Mouse (Mus musculus): ENCODE results near the gene Pnp2.
"Not testable (repeated sequence)": the region's sequence is repeated elsewhere in the genome, so short reads cannot be mapped to it uniquely, and the experiment has no call there.

The Pnp2 gene

GRCm38 (mm10) chr14:50957146-50957545 lies 1.4 kb downstream of the Pnp2 start:
- DNase-seq (ENCODE audit: low spot score): not testable (repeated sequence)

GRCm38 (mm10) chr14:50958289-50958995 lies 2.6 kb downstream of the Pnp2 start:
- DNase-seq (ENCODE audit: low spot score): not testable (repeated sequence)

- DNase-seq (ENCODE audit: low spot score): no peak
Measured at GRCm38 (mm10) chr14:50968216-50968980, 12.6 kb downstream of the Pnp2 start.

GRCm38 (mm10) chr14:50969041-50969440 lies 13.2 kb downstream of the Pnp2 start:
- no peak for DNase-seq (ENCODE audit: low spot score)

- DNase-seq (ENCODE audit: low spot score): peak; percentile 29
Measured at GRCm38 (mm10) chr14:50969558-50970544, 14.1 kb downstream of the Pnp2 start.

- DNase-seq (ENCODE audit: low spot score): no peak
Measured at GRCm38 (mm10) chr14:50970822-50971221, 15.0 kb downstream of the Pnp2 start.

GRCm38 (mm10) chr14:50973054-50973453 lies 17.3 kb downstream of the Pnp2 start:
- DNase-seq (ENCODE audit: low spot score): not testable (repeated sequence)

- DNase-seq (ENCODE audit: low spot score): no peak
Measured at GRCm38 (mm10) chr14:50973700-50974099, 17.9 kb downstream of the Pnp2 start.

- DNase-seq (ENCODE audit: low spot score): no peak
Measured at GRCm38 (mm10) chr14:50975001-50975400, 19.2 kb downstream of the Pnp2 start.

GRCm38 (mm10) chr14:50976674-50977073 lies 20.9 kb downstream of the Pnp2 start:
- no peak for DNase-seq (ENCODE audit: low spot score)

- not testable (repeated sequence) for DNase-seq (ENCODE audit: low spot score)
Measured at GRCm38 (mm10) chr14:50978451-50978850, 22.7 kb downstream of the Pnp2 start.

- DNase-seq (ENCODE audit: low spot score): no peak
Measured at GRCm38 (mm10) chr14:50979631-50980030, 23.8 kb downstream of the Pnp2 start.

- no peak for DNase-seq (ENCODE audit: low spot score)
Measured at GRCm38 (mm10) chr14:50981207-50981606, 25.4 kb downstream of the Pnp2 start.

GRCm38 (mm10) chr14:50981837-50982236 lies 26.0 kb downstream of the Pnp2 start:
- DNase-seq (ENCODE audit: low spot score): no peak

- no peak for DNase-seq (ENCODE audit: low spot score)
Measured at GRCm38 (mm10) chr14:50987668-50988067, 31.9 kb downstream of the Pnp2 start.

- DNase-seq (ENCODE audit: low spot score): no peak
Measured at GRCm38 (mm10) chr14:50991037-50991436, 35.2 kb downstream of the Pnp2 start.

GRCm38 (mm10) chr14:50997088-50997487 lies 41.3 kb downstream of the Pnp2 start:
- no peak for DNase-seq (ENCODE audit: low spot score)

GRCm38 (mm10) chr14:50997999-50998666 lies 42.3 kb downstream of the Pnp2 start:
- DNase-seq (ENCODE audit: low spot score): no peak

- no peak for DNase-seq (ENCODE audit: low spot score)
Measured at GRCm38 (mm10) chr14:51007152-51007801, 51.5 kb downstream of the Pnp2 start, which contains the start of gene Rnase10. Gene Rnase10, plus strand, starts transcription at chr14:51007751.

- peak; percentile 14 for DNase-seq (ENCODE audit: low spot score)
Measured at GRCm38 (mm10) chr14:51007914-51008713, 52.3 kb downstream of the Pnp2 start.

Data from left cerebral cortex, adult 11 months (tissue).